Mouse (Mus musculus) liver, adult 2 months (tissue): ENCODE data around the gene Snn. TPM values are rescaled to one million over a fixed set of nuclear protein-coding genes. Genes with fewer than 3 reads are reported as not detected.

Experiments
- DNase-seq: peaks from one replicate; pipeline ENCODE4 v3.0.0-alpha.2; 2011; ENCODE audit warnings: low read depth, low spot score; ENCODE audit errors: extremely low read depth
- H3K27ac ChIP-seq: fragments of 200-500 bp; replicated peaks from 2 replicates; pipeline ENCODE4 v1.5.1; 2012; ENCODE audit warnings: low read depth, mild to moderate bottlenecking, control low read depth, inconsistent platforms, low read length; ENCODE audit not compliant: insufficient read depth
- H3K27me3 ChIP-seq: fragments of 200-500 bp; 2 replicates; pipeline ENCODE4 v1.6.1; 2012; ENCODE audit warnings: mild to moderate bottlenecking, moderate library complexity, low read length, inconsistent platforms; ENCODE audit not compliant: control insufficient read depth, insufficient read depth
- H3K36me3 ChIP-seq: fragments of 200-500 bp; 2 replicates; pipeline ENCODE4 v1.6.1; 2012; ENCODE audit warnings: low read length, inconsistent platforms; ENCODE audit not compliant: control insufficient read depth, insufficient read depth
- H3K4me1 ChIP-seq: fragments of 200-500 bp; 2 replicates; pipeline ENCODE4 v1.6.1; 2011; ENCODE audit warnings: low read length; ENCODE audit not compliant: control insufficient read depth, insufficient read depth
- H3K4me3 ChIP-seq: fragments of 200-500 bp; 2 replicates; pipeline ENCODE4 v1.5.1; 2011; ENCODE audit warnings: low read depth, mild to moderate bottlenecking, control low read depth, low read length, moderate library complexity; ENCODE audit not compliant: insufficient read depth
- H3K79me2 ChIP-seq: fragments of 200-500 bp; 2 replicates; pipeline ENCODE4 v1.6.1; 2012; ENCODE audit warnings: inconsistent platforms, mild to moderate bottlenecking, low read length, moderate library complexity; ENCODE audit not compliant: control insufficient read depth, insufficient read depth
- H3K9ac ChIP-seq: fragments of 200-500 bp; 2 replicates; pipeline ENCODE4 v1.6.1; 2012; ENCODE audit warnings: low read depth, mild to moderate bottlenecking, control low read depth, inconsistent platforms, low read length
- CTCF ChIP-seq: fragments of 200-500 bp; IDR thresholded peaks from 2 replicates; pipeline ENCODE4 v1.5.1; 2011; ENCODE audit warnings: low read depth, low read length, control low read depth
- POLR2A ChIP-seq: fragments of 200-500 bp; IDR thresholded peaks from 2 replicates; pipeline ENCODE4 v1.6.1; 2011; ENCODE audit warnings: low read length, control low read depth; ENCODE audit not compliant: insufficient read depth; ENCODE audit errors: extremely low read depth
- WGBS: fragments of 180-500 bp; shearing (Covaris S2); methylation state at CpG from one replicate; pipeline ENCODE4 v1.1.7; 2018; 5-methylcytosine and 5-hydroxymethylcytosine counted together
- polyA plus RNA-seq: library from polyadenylated mRNA; depleted of rRNA; stranded (reverse); fragments of >200 nt; gene quantifications from 2 replicates; pipeline ENCODE4 v1.2.3, GENCODE M21; 2012; rRNA removed
- total RNA-seq: library from RNA; depleted of rRNA; stranded (reverse); fragments of >200 nt; gene quantifications from 2 replicates; pipeline ENCODE4 v1.2.3, GENCODE M21; 2014; rRNA removed

Snn gene
- total and polyA plus RNA-seq, 2 experiments, result 1.0 to 2.5 TPM

GRCm38 (mm10) chr16:11122625-11123024, 61.9 kb downstream of the Snn start:
- Histone ChIP-seq H3K79me2 (peaks cover 25% of the 10 kb centered on the region; the same call in 1 of the 2 replicates), H3K4me3 (no peak overlapping the region), H3K4me1 (no peaks in the 10 kb centered on the region), H3K36me3 (peaks cover 81% of the 10 kb centered on the region), H3K27ac (no peak overlapping the region), H3K9ac (no peak overlapping the region), H3K27me3 (no peaks in the 10 kb centered on the region)
- 89% methylated on average over 2 of the region's 2 CpGs for WGBS
- TF ChIP-seq CTCF (no peak), POLR2A (no peak)
- no peak for DNase-seq

GRCm38 (mm10) chr16:11124110-11124509, 63.4 kb downstream of the Snn start:
- Histone ChIP-seq H3K27me3 (no peaks in the 10 kb centered on the region), H3K9ac (no peak overlapping the region), H3K36me3 (peaks cover 78% of the 10 kb centered on the region), H3K27ac (no peak overlapping the region), H3K4me1 (peaks cover 3% of the 10 kb centered on the region; the same call in 1 of the 2 replicates), H3K4me3 (no peak overlapping the region), H3K79me2 (peaks cover 22% of the 10 kb centered on the region; the same call in 1 of the 2 replicates)
- DNase-seq, result no peak
- 97% methylated on average over 1 of the region's 1 CpGs for WGBS
- TF ChIP-seq CTCF (no peak), POLR2A (no peak)

Other genes with a start within 250 kb of the Snn start
- not detected in 2 replicates for gene Gm11172, start 248.0 kb upstream of the Snn start, total RNA-seq
- gene Gm11172, start 248.0 kb upstream of the Snn start, polyA plus RNA-seq, result not detected in 2 replicates
- gene Rmi2, start 225.9 kb upstream of the Snn start, total RNA-seq, result 0.09 and 0.34 TPM in 2 replicates
- 0.06 TPM in 1 of 2 replicates, not detected in the other for gene Rmi2, start 225.9 kb upstream of the Snn start, polyA plus RNA-seq
- gene Litaf, start 5.2 kb downstream of the Snn start, total RNA-seq, result 27.4 and 44.2 TPM in 2 replicates
- gene Litaf, start 5.2 kb downstream of the Snn start, polyA plus RNA-seq, result 161 and 185 TPM in 2 replicates
- gene Txndc11, start 73.7 kb downstream of the Snn start, total RNA-seq, result 12.1 and 12.4 TPM in 2 replicates
- 23.6 and 26.5 TPM in 2 replicates for gene Txndc11, start 73.7 kb downstream of the Snn start, polyA plus RNA-seq
- gene Zc3h7a, start 115.4 kb downstream of the Snn start, total RNA-seq, result 45.2 and 56.8 TPM in 2 replicates
- 17.7 and 25.3 TPM in 2 replicates for gene Zc3h7a, start 115.4 kb downstream of the Snn start, polyA plus RNA-seq
- gene Rsl1d1, start 142.4 kb downstream of the Snn start, total RNA-seq, result 25.0 and 28.7 TPM in 2 replicates
- gene Rsl1d1, start 142.4 kb downstream of the Snn start, polyA plus RNA-seq, result 4.2 and 4.5 TPM in 2 replicates
- gene Gspt1, start 193.4 kb downstream of the Snn start, total RNA-seq, result 35.9 and 37.9 TPM in 2 replicates
- 17.6 and 19.7 TPM in 2 replicates for gene Gspt1, start 193.4 kb downstream of the Snn start, polyA plus RNA-seq